ENCODE assay signal across 8 mouse cellular contexts in the genomic region with DNA sequence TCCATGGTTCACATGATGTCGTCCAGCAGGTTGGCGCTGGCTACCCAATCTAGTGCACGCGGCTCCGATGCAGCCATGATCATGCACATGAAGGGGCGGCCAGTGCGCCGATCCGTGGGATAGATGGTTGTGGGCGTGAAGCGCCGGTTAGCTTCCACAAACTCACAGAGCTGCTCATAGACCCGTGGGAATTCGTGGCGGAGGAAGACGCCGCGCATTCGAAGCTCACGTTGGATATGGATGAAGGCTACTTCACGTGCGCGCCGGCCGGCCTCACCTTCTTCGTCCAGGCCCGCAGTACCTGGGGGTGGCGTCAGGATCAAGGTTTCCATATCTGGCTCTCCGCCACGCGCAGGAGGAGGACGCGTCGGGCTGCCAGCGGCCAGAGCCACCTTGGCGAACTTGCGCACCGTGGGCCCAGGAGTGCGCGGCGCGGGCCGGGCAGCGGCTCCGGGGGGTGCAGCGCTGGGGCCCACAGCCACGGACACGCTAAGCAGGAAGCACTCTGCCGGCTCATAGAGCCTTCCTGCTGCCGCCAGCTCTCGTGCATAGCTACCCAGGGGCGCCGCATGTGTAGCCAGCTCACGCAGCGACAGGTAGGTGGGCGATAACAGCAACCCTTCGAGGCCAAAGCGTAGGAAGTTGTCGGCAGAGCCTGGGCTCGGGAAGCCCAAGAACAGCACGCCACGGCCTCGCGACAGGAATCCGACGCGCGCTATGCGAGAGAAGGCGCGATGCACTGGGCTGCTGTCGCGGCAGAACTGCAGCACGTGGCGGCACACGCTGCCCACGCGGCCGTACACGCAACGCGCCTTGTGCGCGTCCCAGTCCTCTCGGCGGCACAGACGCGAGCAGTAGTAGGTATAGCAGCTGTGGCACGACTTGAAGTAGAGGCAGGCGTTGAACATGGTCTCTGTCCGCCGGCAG. TPM values are rescaled to one million over a fixed set of nuclear protein-coding genes. Genes with fewer than 3 reads are reported as not detected.
DNase-seq lines count a peak whose midpoint lies in the region; ATAC-seq lines count a peak whose summit lies in the region.

No protein-coding gene starts in this region.

- H3K27ac ChIP-seq in heart, embryonic 12.5 days (ENCODE audit: poor library complexity, severe bottlenecking), result no peak overlapping the region
- no peak overlapping the region for H3K27ac ChIP-seq in hindbrain, embryonic 11.5 days (ENCODE audit: low read depth, low read length)
- H3K27ac ChIP-seq in midbrain, embryonic 11.5 days (ENCODE audit: low read depth, low read length), result no peak overlapping the region

- peaks cover 69% of the 10 kb centered on the region for H3K4me1 ChIP-seq in heart, embryonic 12.5 days (replicated peaks)
- peaks cover 24% of the 10 kb centered on the region for H3K4me1 ChIP-seq in hindbrain, embryonic 11.5 days (replicated peaks; ENCODE audit: control insufficient read depth, insufficient read depth, low read length)
- H3K4me1 ChIP-seq in midbrain, embryonic 11.5 days (ENCODE audit: control insufficient read depth, insufficient read depth, low read length), result peaks cover 26% of the 10 kb centered on the region

- peak overlapping the region; percentile 58 for H3K4me2 ChIP-seq in heart, embryonic 12.5 days
- peak overlapping the region; percentile 40; the same call in 1 of the 2 replicates for H3K4me2 ChIP-seq in hindbrain, embryonic 11.5 days (replicated peaks; ENCODE audit: low read depth, low read length)
- H3K4me2 ChIP-seq in midbrain, embryonic 11.5 days, result peak overlapping the region; percentile 41

- intact Hi-C loops in heart, postnatal 10 days (cut with DNase I), result no loop called here

- no peak for DNase-seq in heart, postnatal 10 days
- DNase-seq in thymus, postnatal 14 days, result peak; percentile 31
- DNase-seq in thymus, adult 18-20 months, result no peak
- DNase-seq in hindbrain, embryonic 11.5 days (ENCODE audit: low spot score), result peak; percentile 44
- DNase-seq in midbrain, embryonic 11.5 days (ENCODE audit: low spot score, missing footprints), result peak; percentile 90
- no peak for DNase-seq in c-Kit-positive CD71-positive TER-119-positive erythroid progenitor cells, embryonic 14.5 days (ENCODE audit: low spot score)

- no peaks in the 10 kb centered on the region for H3K9me3 ChIP-seq in heart, embryonic 12.5 days (replicated peaks)
- H3K9me3 ChIP-seq in hindbrain, embryonic 11.5 days (ENCODE audit: control insufficient read depth, low read length), result no peaks in the 10 kb centered on the region
- no peaks in the 10 kb centered on the region for H3K9me3 ChIP-seq in midbrain, embryonic 11.5 days (ENCODE audit: control insufficient read depth, low read length)

- H3K27me3 ChIP-seq in heart, embryonic 12.5 days (replicated peaks), result peaks cover 57% of the 10 kb centered on the region
- H3K27me3 ChIP-seq in hindbrain, embryonic 11.5 days (ENCODE audit: control insufficient read depth, insufficient read depth, low read length), result peaks cover 56% of the 10 kb centered on the region
- peaks cover 57% of the 10 kb centered on the region for H3K27me3 ChIP-seq in midbrain, embryonic 11.5 days (ENCODE audit: control insufficient read depth, insufficient read depth, low read length)

- WGBS in heart, embryonic 12.5 days, result 13% methylated on average over 92 of the region's 92 CpGs
- WGBS in hindbrain, embryonic 11.5 days, result 13% methylated on average over 92 of the region's 92 CpGs
- WGBS in midbrain, embryonic 11.5 days, result 13% methylated on average over 92 of the region's 92 CpGs

- peak overlapping the region; percentile 32 for H3K4me3 ChIP-seq in heart, embryonic 12.5 days
- peak overlapping the region; percentile 30 for H3K4me3 ChIP-seq in hindbrain, embryonic 11.5 days (ENCODE audit: low read depth, low read length)
- H3K4me3 ChIP-seq in midbrain, embryonic 11.5 days (ENCODE audit: low read depth, low read length), result peak overlapping the region; percentile 25

- H3K36me3 ChIP-seq in heart, embryonic 12.5 days, result no peaks in the 10 kb centered on the region
- no peaks in the 10 kb centered on the region for H3K36me3 ChIP-seq in hindbrain, embryonic 11.5 days (ENCODE audit: control insufficient read depth, insufficient read depth, low read length)
- H3K36me3 ChIP-seq in midbrain, embryonic 11.5 days (ENCODE audit: control insufficient read depth, insufficient read depth, low read length), result no peaks in the 10 kb centered on the region

- 0 out of 2 replicates have a peak overlapping the region, but pooled peaks have one; percentile 18 for H3K9ac ChIP-seq in heart, embryonic 12.5 days
- H3K9ac ChIP-seq in hindbrain, embryonic 11.5 days (ENCODE audit: low read depth, low read length), result peak overlapping the region; percentile 31; the same call in 1 of the 2 replicates
- no peak overlapping the region for H3K9ac ChIP-seq in midbrain, embryonic 11.5 days (ENCODE audit: low read length)

- no peak for ATAC-seq in heart, embryonic 12.5 days (ENCODE audit: insufficient number of reproducible peaks, low FRiP score)
- no peak for ATAC-seq in hindbrain, embryonic 11.5 days (ENCODE audit: low FRiP score)
- no peak for ATAC-seq in midbrain, embryonic 11.5 days (ENCODE audit: low FRiP score)
- no peak for ATAC-seq in activated CD4-positive, CD25-positive, alpha-beta regulatory T cell, adult 4 months

RNA-seq across cellular contexts. Expression of a gene that starts 2.2 kb away (rescaled TPM):
- 161 and 164 TPM in 2 replicates for polyA plus RNA-seq in heart, embryonic 12.5 days (2016; fragmentation: Nextera tagmentation; extraction: Ambion mirVana)
- 100 to 1,000 TPM in 1 of 2 experiments, 10 to 100 TPM in 1; 93.8 to 101 TPM for total RNA-seq in heart, postnatal 10 days (2021)
- 161 and 167 TPM in 2 replicates for polyA plus RNA-seq in hindbrain, embryonic 11.5 days (2014; fragmentation: Nextera tagmentation; extraction: Ambion mirVana)
- polyA plus RNA-seq in midbrain, embryonic 11.5 days (2014; fragmentation: Nextera tagmentation; extraction: Ambion mirVana), result 158 and 159 TPM in 2 replicates
- 10 to 100 TPM; 55.3 to 61.6 TPM for polyA plus RNA-seq in activated CD4-positive, CD25-positive, alpha-beta regulatory T cell, adult 4 months (2017; shearing (Covaris generic))

RNA-seq across cellular contexts. Expression of a gene that starts 2.6 kb away (rescaled TPM):
- polyA plus RNA-seq in heart, embryonic 12.5 days (2016; fragmentation: Nextera tagmentation; extraction: Ambion mirVana), result 1.2 and 3.5 TPM in 2 replicates
- total RNA-seq in heart, postnatal 10 days (2021), result 1 to 10 TPM; 1.8 to 2.2 TPM
- 3.0 and 4.2 TPM in 2 replicates for polyA plus RNA-seq in hindbrain, embryonic 11.5 days (2014; fragmentation: Nextera tagmentation; extraction: Ambion mirVana)
- 1.4 and 2.2 TPM in 2 replicates for polyA plus RNA-seq in midbrain, embryonic 11.5 days (2014; fragmentation: Nextera tagmentation; extraction: Ambion mirVana)
- polyA plus RNA-seq in activated CD4-positive, CD25-positive, alpha-beta regulatory T cell, adult 4 months (2017; shearing (Covaris generic)), result under 1 TPM; 0.40 to 0.91 TPM

RNA-seq across cellular contexts. Expression of a gene that starts 4.3 kb away (rescaled TPM):
- polyA plus RNA-seq in heart, embryonic 12.5 days (2016; fragmentation: Nextera tagmentation; extraction: Ambion mirVana), result 0.46 and 0.51 TPM in 2 replicates
- under 1 TPM; 0.10 to 0.12 TPM for total RNA-seq in heart, postnatal 10 days (2021)
- polyA plus RNA-seq in hindbrain, embryonic 11.5 days (2014; fragmentation: Nextera tagmentation; extraction: Ambion mirVana), result 0.38 and 0.59 TPM in 2 replicates
- polyA plus RNA-seq in midbrain, embryonic 11.5 days (2014; fragmentation: Nextera tagmentation; extraction: Ambion mirVana), result 0.07 and 0.10 TPM in 2 replicates
- polyA plus RNA-seq in activated CD4-positive, CD25-positive, alpha-beta regulatory T cell, adult 4 months (2017; shearing (Covaris generic)), result under 1 TPM in 1 of 2 experiments, not detected in 1; 0.07 TPM

RNA-seq across cellular contexts. Expression of a gene that starts 19.6 kb away (rescaled TPM):
- 300 and 303 TPM in 2 replicates for polyA plus RNA-seq in heart, embryonic 12.5 days (2016; fragmentation: Nextera tagmentation; extraction: Ambion mirVana)
- total RNA-seq in heart, postnatal 10 days (2021), result 100 to 1,000 TPM; 188 to 189 TPM
- polyA plus RNA-seq in hindbrain, embryonic 11.5 days (2014; fragmentation: Nextera tagmentation; extraction: Ambion mirVana), result 380 and 436 TPM in 2 replicates
- polyA plus RNA-seq in midbrain, embryonic 11.5 days (2014; fragmentation: Nextera tagmentation; extraction: Ambion mirVana), result 385 TPM in 2 replicates
- 100 to 1,000 TPM; 290 to 402 TPM for polyA plus RNA-seq in activated CD4-positive, CD25-positive, alpha-beta regulatory T cell, adult 4 months (2017; shearing (Covaris generic))

RNA-seq across cellular contexts. Expression of a gene that starts 30.5 kb away (rescaled TPM):
- 21.1 and 22.3 TPM in 2 replicates for polyA plus RNA-seq in heart, embryonic 12.5 days (2016; fragmentation: Nextera tagmentation; extraction: Ambion mirVana)
- 10 to 100 TPM; 16.1 to 18.3 TPM for total RNA-seq in heart, postnatal 10 days (2021)
- 25.3 and 32.3 TPM in 2 replicates for polyA plus RNA-seq in hindbrain, embryonic 11.5 days (2014; fragmentation: Nextera tagmentation; extraction: Ambion mirVana)
- polyA plus RNA-seq in midbrain, embryonic 11.5 days (2014; fragmentation: Nextera tagmentation; extraction: Ambion mirVana), result 29.0 and 31.6 TPM in 2 replicates
- polyA plus RNA-seq in activated CD4-positive, CD25-positive, alpha-beta regulatory T cell, adult 4 months (2017; shearing (Covaris generic)), result 10 to 100 TPM; 60.9 to 67.0 TPM

Comparison
In these comparisons a context has a peak if more than half of its experiments do, and no peak if none do; other contexts are left out.
1. DNase-seq: peak in thymus, postnatal 14 days (single experiment), hindbrain, embryonic 11.5 days (single experiment) and midbrain, embryonic 11.5 days (single experiment); none in heart, postnatal 10 days (0 of 2), thymus, adult 18-20 months (0 of 2) and c-Kit-positive CD71-positive TER-119-positive erythroid progenitor cells, embryonic 14.5 days (single experiment).
2. Peak in every context shown above with its lines, with median percentiles within 50 percentile points of each other: H3K4me2 ChIP-seq and H3K4me3 ChIP-seq.